Mouse (Mus musculus) gastrocnemius, postnatal 4 days (tissue): ENCODE data around the gene Hck. TPM values are rescaled to one million over a fixed set of nuclear protein-coding genes. Genes with fewer than 3 reads are reported as not detected.

Source experiments
- DNase-seq, 2 experiments: peaks; one replicate each; pipeline ENCODE4 v3.0.0; 2021 to 2022; ENCODE audit warnings: low spot score in 2 of 2, mixed read lengths in 2 of 2
- total RNA-seq, 2 experiments: library from RNA; stranded (reverse); gene quantifications; 2 replicates each; pipeline ENCODE4 v1.2.3; 2021

Hck gene
- total RNA-seq, 2 experiments from 2014 or later: 3.1 to 3.4 TPM

- DNase-seq: no peak
These were observed 19.0 kb upstream of the Hck start for GRCm38 (mm10) chr2:153089316-153089715.

- DNase-seq: no peak
These were observed 17.6 kb upstream of the Hck start for GRCm38 (mm10) chr2:153090551-153091165.

- DNase-seq: no peak
These were observed 1.1 kb upstream of the Hck start for GRCm38 (mm10) chr2:153107046-153107766.

- no peak for DNase-seq
These were observed 466 bp upstream of the Hck start for GRCm38 (mm10) chr2:153107802-153108201.

- DNase-seq: no peak
These were observed 1.3 kb downstream of the Hck start for GRCm38 (mm10) chr2:153109596-153109995.

GRCm38 (mm10) chr2:153111298-153111697 lies 3.0 kb downstream of the Hck start:
- no peak for DNase-seq

GRCm38 (mm10) chr2:153115679-153116081 lies 7.4 kb downstream of the Hck start:
- DNase-seq: no peak

- no peak for DNase-seq
These were observed 8.8 kb downstream of the Hck start for GRCm38 (mm10) chr2:153117051-153117486.

GRCm38 (mm10) chr2:153119488-153119887 lies 11.2 kb downstream of the Hck start:
- DNase-seq: no peak

GRCm38 (mm10) chr2:153120126-153120525 lies 11.9 kb downstream of the Hck start:
- no peak for DNase-seq

- DNase-seq: no peak
These were observed 13.8 kb downstream of the Hck start for GRCm38 (mm10) chr2:153121821-153122615.

- no peak for DNase-seq
These were observed 14.4 kb downstream of the Hck start for GRCm38 (mm10) chr2:153122701-153123100.

- DNase-seq: no peak
These were observed 17.6 kb downstream of the Hck start for GRCm38 (mm10) chr2:153125875-153126274.

- no peak for DNase-seq
These were observed 22.8 kb downstream of the Hck start for GRCm38 (mm10) chr2:153131019-153131418.

GRCm38 (mm10) chr2:153134237-153134636 lies 26.0 kb downstream of the Hck start:
- no peak for DNase-seq

- no peak for DNase-seq
These were observed 27.9 kb downstream of the Hck start for GRCm38 (mm10) chr2:153136211-153136610.

GRCm38 (mm10) chr2:153139158-153139557 lies 30.9 kb downstream of the Hck start:
- DNase-seq: no peak

GRCm38 (mm10) chr2:153139996-153140613 lies 31.8 kb downstream of the Hck start:
- DNase-seq: peak in 1 of 2 experiments; percentile 28

GRCm38 (mm10) chr2:153142620-153143199 lies 34.4 kb downstream of the Hck start:
- no peak for DNase-seq

- no peak for DNase-seq
These were observed 37.1 kb downstream of the Hck start for GRCm38 (mm10) chr2:153145346-153145745.

GRCm38 (mm10) chr2:153147236-153147635 lies 39.0 kb downstream of the Hck start:
- DNase-seq: no peak
